Mouse (Mus musculus): Measurements from ENCODE around the gene Arap1. TPM values are rescaled to one million over a fixed set of nuclear protein-coding genes. Genes with fewer than 3 reads are reported as not detected.

Arap1 gene
- polyA plus RNA-seq, 1 experiment = 148 TPM

DNA sequence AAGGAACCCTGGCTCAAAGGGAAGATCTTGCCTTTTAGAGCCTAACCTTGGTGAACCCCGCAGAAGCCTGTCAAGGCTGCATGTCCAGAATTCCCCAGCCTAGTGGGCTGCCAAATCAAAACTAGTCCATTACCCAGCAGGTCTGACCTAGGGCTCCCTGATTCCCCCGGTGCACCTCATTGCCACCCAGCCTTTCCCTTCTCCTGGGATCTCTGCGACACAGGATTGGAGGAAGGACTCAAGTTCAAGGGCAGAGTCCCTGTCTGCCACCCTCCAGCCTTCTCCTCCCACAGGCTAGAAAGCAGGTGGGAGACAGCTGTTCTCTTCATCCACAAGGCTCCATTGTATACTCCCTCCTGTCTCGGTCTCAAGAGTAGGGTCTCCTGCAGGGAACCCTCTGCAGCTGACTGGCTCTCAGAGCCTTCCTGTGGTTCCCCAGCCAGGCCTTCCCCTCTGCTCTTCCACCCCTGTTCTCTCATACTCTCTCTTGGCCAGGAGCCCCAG is 110.5 kb downstream of the Arap1 start:
- no peaks in the 10 kb centered on the region for H3K9me3 ChIP-seq
- peaks cover 92% of the 10 kb centered on the region for H3K27me3 ChIP-seq (replicated peaks)
- TF ChIP-seq GATA1 (IDR thresholded peaks at IDR 0.05; ENCODE audit: borderline replicate concordance, low read length) = no peak
- no peak for TF ChIP-seq FLI1 (IDR thresholded peaks at IDR 0.05; ENCODE audit: low read length)
- no peaks in the 10 kb centered on the region for H3K36me3 ChIP-seq (replicated peaks; ENCODE audit: low read length)
- H3K4me3 ChIP-seq (replicated peaks) = no peak overlapping the region
- peaks cover 72% of the 10 kb centered on the region for H3K4me1 ChIP-seq

DNA sequence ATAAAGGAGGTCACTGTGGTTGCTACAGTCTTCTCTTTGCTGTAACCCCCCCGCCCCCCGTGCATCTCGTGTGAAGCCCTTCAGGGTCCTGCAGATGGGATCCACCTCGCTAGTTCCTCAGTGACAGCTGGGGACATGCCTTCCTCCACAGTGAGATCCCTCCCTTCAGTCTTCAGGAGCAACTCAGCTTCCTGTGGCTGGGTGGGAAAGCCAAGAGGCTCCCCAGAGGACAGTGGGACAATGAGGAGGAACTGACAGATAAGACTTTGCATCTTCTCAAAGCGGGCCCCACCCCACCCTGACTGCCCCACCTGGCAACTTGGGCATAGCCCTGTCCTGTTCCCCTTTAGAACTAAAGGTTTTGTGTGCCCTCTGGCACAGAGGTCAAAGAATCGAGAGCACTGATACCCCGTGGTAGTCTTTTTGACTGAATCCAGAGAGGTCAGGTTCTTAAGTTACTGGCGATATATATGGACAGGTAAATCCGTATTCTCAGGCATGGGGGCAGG is 111.5 kb downstream of the Arap1 start:
- H3K4me3 ChIP-seq (replicated peaks) = no peak overlapping the region
- no peaks in the 10 kb centered on the region for H3K9me3 ChIP-seq
- TF ChIP-seq GATA1 (IDR thresholded peaks at IDR 0.05; ENCODE audit: borderline replicate concordance, low read length) (no peak), FLI1 (IDR thresholded peaks at IDR 0.05; ENCODE audit: low read length) (no peak)
- H3K27me3 ChIP-seq (replicated peaks) = peaks cover 92% of the 10 kb centered on the region
- H3K4me1 ChIP-seq = peaks cover 64% of the 10 kb centered on the region
- H3K36me3 ChIP-seq (replicated peaks; ENCODE audit: low read length) = no peaks in the 10 kb centered on the region

DNA sequence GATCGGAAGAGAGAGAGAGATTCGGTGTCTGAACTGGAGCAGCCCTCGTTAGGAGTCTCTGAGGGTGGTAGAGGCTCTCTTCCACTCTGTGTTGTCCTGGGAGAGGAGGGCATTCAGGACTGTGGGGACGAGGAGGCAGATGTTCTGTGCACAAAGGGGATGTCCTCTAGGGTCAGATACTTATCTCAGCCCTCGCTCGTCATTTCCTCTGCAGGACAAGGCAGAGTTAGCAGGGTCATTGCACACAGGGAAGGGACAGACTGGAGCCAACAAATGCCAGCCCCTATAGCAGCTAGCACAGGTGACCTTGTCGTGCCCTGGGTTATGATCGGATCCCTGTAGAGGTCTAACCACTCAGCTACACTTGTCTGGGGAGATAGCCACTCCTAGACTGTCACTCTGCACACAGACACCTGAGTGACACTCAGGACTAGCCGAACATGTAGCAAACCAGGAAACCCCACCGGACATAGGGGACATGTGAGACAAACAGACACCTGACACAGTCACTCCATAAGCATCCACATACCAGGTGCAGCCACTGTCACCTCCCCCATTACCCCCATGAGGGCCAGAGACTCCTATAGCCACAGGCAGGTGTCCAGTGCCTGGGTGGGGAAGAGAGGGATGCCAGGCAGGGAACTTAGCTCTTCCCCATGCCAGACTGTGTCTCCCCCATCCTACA is 112.2 kb downstream of the Arap1 start:
- H3K27me3 ChIP-seq (replicated peaks) = peaks cover 91% of the 10 kb centered on the region
- H3K36me3 ChIP-seq (replicated peaks; ENCODE audit: low read length) = no peaks in the 10 kb centered on the region
- H3K4me3 ChIP-seq (replicated peaks) = no peak overlapping the region
- H3K9me3 ChIP-seq = no peaks in the 10 kb centered on the region
- TF ChIP-seq GATA1 (IDR thresholded peaks at IDR 0.05; ENCODE audit: borderline replicate concordance, low read length) (no peak), FLI1 (IDR thresholded peaks at IDR 0.05; ENCODE audit: low read length) (no peak)
- peaks cover 63% of the 10 kb centered on the region for H3K4me1 ChIP-seq

DNA sequence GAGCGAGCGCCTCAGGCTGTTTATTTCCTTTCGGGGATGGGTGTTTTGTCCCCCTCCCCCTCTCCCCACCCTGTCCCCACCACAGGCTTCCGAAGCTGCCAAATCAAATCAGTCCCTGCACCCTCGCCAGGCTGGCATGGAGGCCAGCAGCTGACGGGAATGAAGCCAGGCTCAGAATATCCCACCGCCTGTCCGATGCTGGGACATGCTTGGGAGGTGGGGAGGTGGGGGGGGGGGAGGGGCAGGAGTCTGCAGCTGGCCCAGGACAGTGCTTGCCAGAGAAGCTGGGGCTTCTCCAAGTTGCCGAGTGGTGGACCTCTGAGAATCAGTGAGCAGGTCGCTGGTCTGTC is 112.7 kb downstream of the Arap1 start:
- TF ChIP-seq FLI1 (IDR thresholded peaks at IDR 0.05; ENCODE audit: low read length) = no peak
- Histone ChIP-seq H3K4me1 (peaks cover 63% of the 10 kb centered on the region), H3K9me3 (no peaks in the 10 kb centered on the region), H3K4me3 (replicated peaks) (no peak overlapping the region), H3K36me3 (replicated peaks; ENCODE audit: low read length) (no peaks in the 10 kb centered on the region), H3K27me3 (replicated peaks) (peaks cover 86% of the 10 kb centered on the region)

DNA sequence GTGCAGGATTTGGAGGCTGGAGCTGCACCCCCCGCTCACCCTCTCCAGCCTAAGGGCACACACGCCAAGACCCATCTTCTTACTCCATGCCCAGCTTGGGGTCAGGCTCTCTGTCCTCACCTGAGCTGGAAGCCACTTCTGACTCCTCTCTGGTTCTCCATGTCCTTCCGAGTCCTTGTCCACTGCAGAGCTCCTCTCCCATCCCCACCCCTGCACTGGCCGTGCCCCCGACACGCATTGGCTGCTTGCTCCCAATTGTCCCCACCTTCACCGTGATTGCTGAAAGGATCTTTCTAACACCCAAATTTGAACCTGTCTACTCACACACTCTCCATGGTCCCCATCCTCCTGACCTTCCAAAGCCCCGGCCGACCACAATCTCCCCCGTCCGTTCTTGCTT is 113.7 kb downstream of the Arap1 start:
- Histone ChIP-seq H3K4me1 (peaks cover 63% of the 10 kb centered on the region), H3K4me3 (replicated peaks) (no peak overlapping the region), H3K27me3 (replicated peaks) (peaks cover 80% of the 10 kb centered on the region), H3K9me3 (no peaks in the 10 kb centered on the region), H3K36me3 (replicated peaks; ENCODE audit: low read length) (no peaks in the 10 kb centered on the region)
- TF ChIP-seq FLI1 (IDR thresholded peaks at IDR 0.05; ENCODE audit: low read length) (no peak), GATA1 (IDR thresholded peaks at IDR 0.05; ENCODE audit: borderline replicate concordance, low read length) (no peak)

Other genes with a start within 250 kb of the Arap1 start
- 3.2 and 7.8 TPM in 2 replicates for gene Atg16l2, start 45.8 kb upstream of the Arap1 start, polyA plus RNA-seq (2012; ENCODE audit: insufficient read depth, low replicate concordance)
- gene Stard10, start 31.0 kb upstream of the Arap1 start, polyA plus RNA-seq (2012; ENCODE audit: insufficient read depth, low replicate concordance) = 236 and 315 TPM in 2 replicates
- 1.4 TPM in 1 of 2 replicates, not detected in the other for gene Gm45837, start 62.8 kb downstream of the Arap1 start, polyA plus RNA-seq (2012; ENCODE audit: insufficient read depth, low replicate concordance)
- gene Pde2a, start 73.6 kb downstream of the Arap1 start, polyA plus RNA-seq (2012; ENCODE audit: insufficient read depth, low replicate concordance) = 0.54 and 0.63 TPM in 2 replicates
- not detected in 2 replicates for gene Art2b, start 237.5 kb downstream of the Arap1 start, polyA plus RNA-seq (2012; ENCODE audit: insufficient read depth, low replicate concordance)

Data from megakaryocyte, embryonic 14.5 days (primary cell).